Mouse (Mus musculus) heart, adult 11 months (tissue): ENCODE measurements around the gene Pparg.
A peak's percentile ranks its signal among the peaks of the same experiment; 100 is the strongest.

Source experiments
- DNase-seq: peaks from one replicate; pipeline ENCODE4 v3.0.0; 2022

Pparg gene

GRCm38 (mm10) chr6:115466601-115467000 lies 105.8 kb downstream of the Pparg start:
- no peak for DNase-seq

DNA sequence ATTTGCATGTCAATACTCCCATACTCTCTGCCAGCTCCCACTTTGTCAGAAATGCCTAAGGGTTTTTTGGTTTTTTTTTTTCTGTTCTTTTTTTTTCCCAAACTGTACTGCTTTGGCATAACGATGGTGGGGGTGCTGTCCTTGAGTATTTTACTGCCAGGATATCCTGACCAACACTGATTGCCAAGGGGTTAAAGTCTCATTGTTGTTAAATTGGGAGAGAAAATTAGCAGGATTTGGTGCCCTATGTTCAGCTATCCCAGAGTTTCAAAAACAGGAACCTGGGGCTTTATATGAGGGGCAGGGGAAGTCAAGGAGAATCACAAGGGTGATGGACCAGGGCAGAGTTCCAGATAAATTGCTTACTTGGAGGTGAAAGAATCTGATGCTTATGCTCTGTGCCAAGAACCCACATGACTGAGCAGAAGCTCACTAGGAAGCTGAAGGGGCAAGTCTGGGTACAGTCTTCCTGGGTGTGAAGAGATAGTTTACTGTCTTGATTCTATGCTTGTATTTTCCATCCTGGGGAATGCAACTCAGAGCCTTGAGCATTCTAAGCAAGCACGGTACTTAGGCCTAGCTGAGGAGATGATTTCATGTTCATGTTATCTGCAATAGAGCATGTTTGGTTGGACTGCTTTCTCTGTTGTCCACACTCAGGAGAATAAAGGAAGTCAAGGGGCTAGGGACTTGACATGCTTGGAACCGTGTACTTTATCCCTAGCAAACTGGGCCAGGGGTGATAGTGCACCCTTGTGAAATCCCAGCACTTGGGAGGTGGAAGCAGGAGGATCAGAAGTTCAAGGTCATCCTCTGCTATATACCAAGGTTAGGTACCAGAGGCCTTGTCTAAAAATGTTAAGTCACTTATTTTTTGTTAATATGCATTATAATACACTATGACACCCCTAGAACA lies 109.2 kb downstream of the Pparg start:
- peak; percentile 92 for DNase-seq

DNA sequence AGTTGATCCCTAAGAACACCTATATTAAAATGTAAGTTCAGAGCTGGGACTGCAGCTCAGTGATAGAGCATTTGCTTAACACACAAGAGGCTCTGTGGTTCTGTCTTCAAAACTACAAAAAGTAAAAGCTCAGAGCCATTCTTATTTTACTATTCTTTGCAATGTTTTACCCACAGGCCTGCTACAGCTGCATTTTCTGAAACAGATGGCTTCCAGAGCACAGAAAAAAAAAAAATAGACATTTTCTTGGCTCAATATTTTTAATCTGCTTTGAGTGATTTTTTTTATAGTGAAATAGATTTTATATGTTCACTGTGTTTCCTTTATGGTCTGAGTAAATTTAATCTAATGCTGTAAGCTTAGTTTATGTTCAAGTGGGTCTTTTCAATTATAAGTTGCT lies 111.2 kb downstream of the Pparg start:
- DNase-seq: no peak

- DNase-seq: peak; percentile 94
Measured at GRCm38 (mm10) chr6:115477081-115477695, 116.4 kb downstream of the Pparg start.

DNA sequence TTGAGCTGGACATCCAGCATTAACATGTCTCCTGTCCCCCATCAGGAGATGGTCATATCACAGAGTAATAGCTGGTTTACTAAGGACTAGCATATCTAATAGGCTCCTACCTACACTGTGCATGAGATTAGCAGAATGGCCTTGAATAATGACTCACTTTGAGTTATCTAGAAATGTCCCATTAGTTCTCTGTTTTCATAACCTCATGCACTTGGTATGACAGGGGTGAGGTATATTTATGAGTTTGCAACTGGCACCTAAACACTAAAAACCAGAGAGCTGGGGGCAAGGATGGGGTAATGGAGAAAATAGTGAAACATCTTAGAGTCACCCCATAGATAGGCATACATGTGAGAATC lies 119.2 kb downstream of the Pparg start:
- DNase-seq: no peak

GRCm38 (mm10) chr6:115480322-115481017 lies 119.7 kb downstream of the Pparg start:
- peak; percentile 98 for DNase-seq

GRCm38 (mm10) chr6:115481018-115481354 lies 120.2 kb downstream of the Pparg start:
- no peak for DNase-seq

DNA sequence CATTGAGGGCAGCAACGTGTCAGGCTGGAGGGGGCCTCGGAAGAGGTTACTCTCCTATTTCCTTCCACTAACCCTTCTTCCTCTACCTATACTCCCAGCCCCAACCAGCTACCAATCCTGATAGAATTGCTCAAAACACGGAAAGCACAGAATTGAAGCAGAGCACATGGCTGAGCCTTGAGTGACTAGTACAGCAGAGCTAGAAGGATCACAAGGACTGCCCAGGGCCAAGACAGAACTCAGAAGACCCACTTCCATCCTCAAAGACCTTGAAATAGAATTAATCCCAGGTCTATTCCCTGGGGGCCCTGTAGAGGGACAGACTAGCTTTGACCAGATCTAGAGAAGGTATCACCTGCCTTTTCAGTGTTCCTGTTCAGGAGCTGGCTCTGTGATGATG lies 120.9 kb downstream of the Pparg start:
- DNase-seq: peak; percentile 83

DNA sequence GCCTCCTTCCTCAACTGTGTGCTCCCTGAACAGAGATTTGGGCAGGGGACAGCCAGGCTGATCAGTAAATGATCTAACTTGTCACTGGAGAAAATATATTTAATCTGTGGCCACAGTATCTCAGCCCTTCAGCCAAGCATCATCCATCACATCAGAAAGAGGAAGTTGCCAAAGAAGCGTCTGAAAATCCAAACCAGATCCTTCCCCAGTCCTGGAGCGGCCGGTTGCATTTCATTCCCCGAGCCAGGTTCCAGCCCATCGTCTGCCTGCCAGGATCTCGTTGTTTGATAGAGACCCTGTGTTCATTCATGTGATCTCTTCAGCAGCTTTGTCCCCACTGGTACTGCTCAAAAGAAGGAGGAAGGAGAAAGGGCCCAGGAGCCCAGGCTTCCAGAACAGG lies 124.9 kb downstream of the Pparg start:
- peak; percentile 93 for DNase-seq

DNA sequence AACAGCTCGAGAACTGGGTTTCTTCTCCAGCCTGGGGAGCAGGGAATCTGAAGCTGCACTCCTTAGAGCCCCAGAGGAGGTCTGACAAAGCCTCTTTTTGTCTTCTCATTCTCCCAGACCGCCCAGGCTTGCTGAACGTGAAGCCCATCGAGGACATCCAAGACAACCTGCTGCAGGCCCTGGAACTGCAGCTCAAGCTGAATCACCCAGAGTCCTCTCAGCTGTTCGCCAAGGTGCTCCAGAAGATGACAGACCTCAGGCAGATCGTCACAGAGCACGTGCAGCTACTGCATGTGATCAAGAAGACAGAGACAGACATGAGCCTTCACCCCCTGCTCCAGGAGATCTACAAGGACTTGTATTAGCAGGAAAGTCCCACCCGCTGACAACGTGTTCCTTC lies 129.1 kb downstream of the Pparg start:
- DNase-seq: peak; percentile 83

DNA sequence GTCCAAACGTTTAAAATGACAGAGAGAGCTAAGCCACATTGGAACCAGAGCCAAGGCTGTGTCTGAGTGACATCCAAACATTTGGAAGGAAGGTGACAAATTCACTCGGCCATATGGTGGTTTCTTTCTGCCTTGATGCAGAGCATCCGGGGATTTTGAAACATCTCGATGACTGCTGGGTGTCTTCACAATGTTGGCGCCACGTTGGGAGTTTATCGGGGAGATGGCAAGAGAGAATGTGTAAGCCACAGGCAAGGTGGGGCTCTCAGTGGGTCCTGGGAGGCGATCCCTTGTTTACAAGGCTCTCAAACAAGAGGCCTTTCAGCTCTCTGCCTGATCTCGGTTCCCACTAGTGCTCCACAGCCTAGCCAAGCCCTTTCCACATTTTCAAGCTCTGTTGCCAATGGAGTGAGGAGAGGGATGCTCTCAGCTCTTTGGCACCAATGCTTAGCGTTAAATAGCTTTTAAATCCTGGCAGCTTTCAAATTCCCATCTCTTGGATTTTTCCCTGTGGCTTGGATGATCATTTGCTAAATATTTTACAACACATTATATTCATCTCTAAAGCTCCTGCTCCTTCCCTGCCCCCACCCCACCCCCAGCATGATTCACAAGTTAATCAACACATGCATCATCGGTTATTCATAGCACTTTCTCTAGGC lies 132.3 kb downstream of the Pparg start:
- peak; percentile 95 for DNase-seq

- no peak for DNase-seq
Measured at GRCm38 (mm10) chr6:115493824-115494223, 133.1 kb downstream of the Pparg start.

GRCm38 (mm10) chr6:115499540-115499939 lies 138.8 kb downstream of the Pparg start:
- DNase-seq: peak; percentile 99

DNA sequence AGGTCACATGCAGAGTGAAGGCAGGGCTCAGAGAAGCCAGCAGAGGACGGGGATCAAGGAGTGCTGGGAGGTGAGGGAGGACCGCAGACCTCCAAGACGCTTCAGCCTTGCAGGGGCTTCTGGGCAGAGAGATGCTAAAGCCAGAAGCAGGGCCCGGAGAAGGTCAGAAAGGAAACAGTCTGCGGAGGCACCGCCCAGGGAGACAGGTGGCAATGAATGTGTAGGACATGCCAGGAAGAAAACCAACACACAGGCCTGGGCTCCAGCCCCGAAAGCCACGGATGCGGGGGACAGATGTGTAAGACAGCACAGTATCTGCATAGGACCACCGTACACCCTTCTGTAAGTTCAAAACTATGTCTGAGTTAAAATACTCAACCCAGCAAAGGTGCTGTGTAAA lies 139.5 kb downstream of the Pparg start:
- peak; percentile 91 for DNase-seq

- DNase-seq: peak; percentile 97
Measured at GRCm38 (mm10) chr6:115501131-115501530, 140.4 kb downstream of the Pparg start.

GRCm38 (mm10) chr6:115503038-115503437 lies 142.3 kb downstream of the Pparg start:
- DNase-seq: peak; percentile 81

DNA sequence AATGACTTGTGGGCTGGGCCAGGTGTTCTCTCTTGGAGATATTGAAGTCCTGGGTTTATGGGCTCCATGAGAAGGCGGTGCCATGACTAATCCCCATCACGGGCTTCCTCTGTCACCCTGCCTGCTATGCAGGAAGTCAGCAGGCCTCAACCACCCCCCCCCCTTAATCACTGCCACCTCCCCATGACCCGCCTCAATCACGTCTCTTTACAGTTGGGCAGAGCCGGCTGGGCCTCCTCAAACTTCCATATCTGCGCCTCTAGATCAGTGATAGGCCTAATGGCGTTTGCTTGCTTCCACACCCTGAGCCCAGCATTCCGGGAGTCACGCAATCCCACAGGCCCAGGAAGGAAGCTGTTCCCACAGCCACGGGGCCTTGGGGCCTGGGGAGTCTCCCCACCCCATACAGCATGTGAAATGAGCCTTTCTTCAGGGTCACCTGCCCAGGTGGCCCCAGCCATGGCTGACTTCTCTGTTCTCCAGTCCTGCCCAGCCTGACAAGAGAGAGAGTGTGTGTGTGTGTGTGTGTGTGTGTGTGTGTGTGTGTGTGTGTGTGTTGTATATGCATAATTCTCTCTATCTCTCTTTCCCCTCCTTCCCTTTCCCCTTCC lies 142.9 kb downstream of the Pparg start:
- DNase-seq: no peak

DNA sequence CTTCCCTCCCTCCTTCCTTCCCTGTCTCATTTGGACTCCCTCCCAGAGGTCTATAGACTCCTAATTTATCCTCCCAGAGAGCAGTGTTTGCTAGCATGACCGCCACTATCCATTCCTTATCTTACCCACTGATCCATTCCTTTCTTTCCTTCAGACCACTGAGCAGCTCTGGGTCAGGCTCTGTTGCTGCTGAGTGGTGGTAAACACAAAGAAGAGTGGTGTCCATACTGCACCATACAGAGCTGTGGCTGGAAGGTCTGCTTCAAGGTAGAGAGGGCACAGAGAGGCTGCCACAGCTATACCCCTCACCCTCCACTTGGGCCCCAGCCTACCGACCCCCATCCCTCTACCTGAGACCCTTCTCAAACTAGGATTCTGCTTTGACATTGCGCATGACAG lies 143.4 kb downstream of the Pparg start:
- DNase-seq: no peak

DNA sequence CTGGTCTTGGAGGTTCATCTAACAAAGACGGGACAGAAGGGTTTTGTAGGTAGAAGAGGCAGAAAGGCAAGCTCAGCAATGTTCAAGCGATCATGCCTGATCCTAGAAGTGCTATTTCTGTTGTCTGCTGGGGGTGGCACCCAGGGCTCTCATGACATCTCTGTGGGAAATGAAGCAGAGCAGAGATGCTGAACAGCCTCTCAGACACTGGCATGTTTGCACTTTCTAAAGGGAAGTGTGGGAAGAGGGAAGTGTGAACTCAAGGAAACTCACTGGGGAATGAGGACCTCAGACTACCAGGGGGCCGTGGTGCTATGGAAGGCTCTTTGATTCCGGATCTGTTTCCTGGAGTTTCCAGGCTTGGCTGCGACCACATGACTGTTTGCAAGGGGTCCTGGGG lies 144.2 kb downstream of the Pparg start:
- no peak for DNase-seq

DNA sequence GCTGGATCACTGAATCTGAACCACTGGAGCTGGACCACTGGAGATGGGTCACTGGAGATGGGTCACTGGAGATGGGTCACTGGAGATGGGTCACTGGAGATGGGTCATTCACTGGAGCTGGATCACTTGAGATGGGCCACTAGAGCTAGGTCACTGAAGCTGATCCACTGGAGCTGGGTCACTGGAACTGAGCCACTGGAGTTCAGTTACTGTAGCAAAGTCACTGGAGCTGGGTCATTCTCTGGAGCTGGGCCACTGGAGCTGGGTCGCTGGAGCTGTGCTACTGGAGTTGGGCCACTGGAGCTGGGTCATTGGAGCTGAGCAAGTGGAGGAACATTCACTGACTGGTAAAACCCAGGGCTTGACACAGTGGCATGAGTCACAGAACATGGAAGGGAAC lies 145.7 kb downstream of the Pparg start:
- peak; percentile 83 for DNase-seq

DNA sequence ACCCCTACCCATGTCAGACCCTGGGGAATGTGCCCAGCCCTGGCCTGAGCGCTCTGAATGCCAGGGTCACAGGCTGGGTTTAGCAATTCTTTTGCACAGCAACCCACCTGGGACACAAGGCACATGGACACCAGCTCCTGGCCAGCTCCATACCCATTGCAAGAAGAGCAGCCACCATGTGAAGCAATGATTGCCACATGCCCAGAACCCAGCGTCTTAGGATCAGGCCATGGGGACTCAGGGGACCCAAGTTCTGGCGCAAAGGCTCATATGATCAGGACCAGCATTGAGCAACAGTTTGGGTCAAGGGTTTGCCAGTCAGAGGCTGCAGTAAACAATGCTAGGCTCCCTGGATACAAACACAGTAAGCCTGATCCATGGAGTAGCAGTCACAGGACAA lies 150.7 kb downstream of the Pparg start:
- peak; percentile 92 for DNase-seq

- no peak for DNase-seq
Measured at GRCm38 (mm10) chr6:115513207-115513606, 152.5 kb downstream of the Pparg start.

DNA sequence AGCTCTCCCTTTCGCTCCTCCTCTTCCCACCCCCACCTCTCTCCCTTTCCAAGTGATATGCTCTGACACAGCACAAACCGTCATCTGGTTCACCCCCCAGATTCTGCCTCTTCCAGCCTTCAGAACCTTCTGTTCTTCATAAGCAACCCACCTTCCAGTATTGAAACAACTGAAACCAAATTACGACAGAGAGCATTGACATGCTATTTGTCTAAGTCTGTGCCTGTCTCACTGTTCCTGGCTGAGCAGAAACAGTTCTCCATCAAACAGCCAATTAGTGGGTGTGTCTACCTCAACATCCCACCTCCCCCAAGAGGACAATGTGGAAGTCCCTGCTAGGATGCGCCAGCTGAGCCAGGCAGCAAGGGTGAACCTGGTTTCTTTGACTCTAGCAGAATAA lies 157.2 kb downstream of the Pparg start:
- no peak for DNase-seq
